Mouse (Mus musculus): ENCODE results near the gene Crybb3. TPM values are rescaled to one million over a fixed set of nuclear protein-coding genes. Genes with fewer than 3 reads are reported as not detected.
"Not testable (repeated sequence)": the region's sequence is repeated elsewhere in the genome, so short reads cannot be mapped to it uniquely, and the experiment has no call there.

Gene Crybb3
- polyA plus RNA-seq, 1 experiment from 2014 or later: 1.1 TPM

- H3K27ac ChIP-seq: no peak overlapping the region
- no peak for ATAC-seq (ENCODE audit: insufficient read depth, low FRiP score, low read depth)
Measured at GRCm38 (mm10) chr5:113115896-113116295, 34.5 kb upstream of the Crybb3 start.

GRCm38 (mm10) chr5:113114264-113115225 lies 33.2 kb upstream of the Crybb3 start:
- H3K36me3 ChIP-seq: no peaks in the 10 kb centered on the region
- ATAC-seq (ENCODE audit: insufficient read depth, low FRiP score, low read depth): no peak
- peak overlapping the region; percentile 75 for H3K27ac ChIP-seq
- H3K27me3 ChIP-seq (replicated peaks): no peaks in the 10 kb centered on the region
- no peak overlapping the region for H3K9ac ChIP-seq
- WGBS: 34% methylated on average over 20 of the region's 20 CpGs
- H3K4me2 ChIP-seq: no peak overlapping the region
- H3K4me3 ChIP-seq (replicated peaks): no peak overlapping the region
- H3K4me1 ChIP-seq: peaks cover 41% of the 10 kb centered on the region
- H3K9me3 ChIP-seq: no peaks in the 10 kb centered on the region

More at GRCm38 (mm10) chr5:113115896-113116295, 34.5 kb upstream of the Crybb3 start:
- Histone ChIP-seq H3K4me2 (no peak overlapping the region), H3K4me3 (replicated peaks) (no peak overlapping the region), H3K36me3 (no peaks in the 10 kb centered on the region), H3K4me1 (peaks cover 47% of the 10 kb centered on the region), H3K9ac (no peak overlapping the region), H3K27me3 (replicated peaks) (no peaks in the 10 kb centered on the region), H3K9me3 (no peaks in the 10 kb centered on the region)
- 66% methylated on average over 10 of the region's 10 CpGs for WGBS

- peak; percentile 68; the same call in 1 of the 2 replicates for ATAC-seq (ENCODE audit: insufficient read depth, low FRiP score, low read depth)
- H3K27me3 ChIP-seq (replicated peaks): no peaks in the 10 kb centered on the region
- H3K9me3 ChIP-seq: no peaks in the 10 kb centered on the region
- H3K27ac ChIP-seq: peak overlapping the region; percentile 77
- H3K4me3 ChIP-seq (replicated peaks): no peak overlapping the region
- WGBS: 28% methylated on average over 5 of the region's 5 CpGs
- no peak overlapping the region for H3K9ac ChIP-seq
- H3K36me3 ChIP-seq: no peaks in the 10 kb centered on the region
- no peak overlapping the region; the same call in 1 of the 2 replicates for H3K4me2 ChIP-seq
- peaks cover 39% of the 10 kb centered on the region for H3K4me1 ChIP-seq
Measured at GRCm38 (mm10) chr5:113113120-113113519, 31.7 kb upstream of the Crybb3 start.

- H3K9ac ChIP-seq: no peak overlapping the region
- no peaks in the 10 kb centered on the region for H3K27me3 ChIP-seq (replicated peaks)
- no peaks in the 10 kb centered on the region for H3K36me3 ChIP-seq
- 21% methylated on average over 4 of the region's 4 CpGs for WGBS
- H3K4me3 ChIP-seq (replicated peaks): no peak overlapping the region
- no peak overlapping the region for H3K27ac ChIP-seq
- H3K4me2 ChIP-seq: no peak overlapping the region
- no peak for ATAC-seq (ENCODE audit: insufficient read depth, low FRiP score, low read depth)
- H3K4me1 ChIP-seq: peaks cover 49% of the 10 kb centered on the region
- H3K9me3 ChIP-seq: no peaks in the 10 kb centered on the region
Measured at GRCm38 (mm10) chr5:113111336-113111735, 30.0 kb upstream of the Crybb3 start.

DNA sequence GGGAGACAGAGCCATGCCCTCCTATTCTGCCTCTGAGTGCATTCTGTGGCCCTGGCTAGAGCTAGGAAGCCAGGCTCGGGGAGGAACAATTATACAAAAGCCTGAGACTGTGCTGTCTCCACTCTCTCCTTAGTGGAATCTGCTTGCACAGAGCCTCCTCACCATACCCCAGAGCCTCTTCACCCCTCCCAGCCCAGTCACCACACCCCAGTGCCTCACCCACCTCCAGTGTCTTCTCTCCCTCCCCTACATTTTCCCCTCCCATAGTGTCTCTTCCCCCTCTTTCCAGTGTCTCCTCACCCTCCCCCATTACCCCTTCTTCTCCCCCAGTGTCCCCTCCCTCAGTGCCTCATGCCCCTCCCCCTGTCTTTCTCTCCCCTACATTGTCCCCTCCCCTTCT lies 29.5 kb upstream of the Crybb3 start:
- Histone ChIP-seq H3K36me3 (no peaks in the 10 kb centered on the region), H3K4me2 (no peak overlapping the region), H3K9ac (no peak overlapping the region), H3K27ac (peak overlapping the region; percentile 51), H3K4me3 (replicated peaks) (no peak overlapping the region), H3K9me3 (no peaks in the 10 kb centered on the region), H3K4me1 (peaks cover 49% of the 10 kb centered on the region), H3K27me3 (replicated peaks) (no peaks in the 10 kb centered on the region)
- WGBS: 0% methylated on average over 1 of the region's 1 CpGs
- no peak for ATAC-seq (ENCODE audit: insufficient read depth, low FRiP score, low read depth)

GRCm38 (mm10) chr5:113109651-113110050 lies 28.3 kb upstream of the Crybb3 start:
- H3K27ac ChIP-seq; H3K4me3 ChIP-seq (replicated peaks); H3K27me3 ChIP-seq (replicated peaks); ATAC-seq (ENCODE audit: insufficient read depth, low FRiP score, low read depth); H3K4me2 ChIP-seq; H3K9ac ChIP-seq; H3K9me3 ChIP-seq; H3K36me3 ChIP-seq: not testable (repeated sequence)
- 79% methylated on average over 2 of the region's 2 CpGs for WGBS
- H3K4me1 ChIP-seq: peaks cover 39% of the 10 kb centered on the region

GRCm38 (mm10) chr5:113108165-113108764 lies 26.9 kb upstream of the Crybb3 start:
- Histone ChIP-seq H3K9ac (no peak overlapping the region), H3K27me3 (replicated peaks) (no peaks in the 10 kb centered on the region), H3K4me2 (no peak overlapping the region), H3K9me3 (no peaks in the 10 kb centered on the region), H3K4me3 (replicated peaks) (no peak overlapping the region), H3K27ac (peak overlapping the region; percentile 44; the same call in 1 of the 2 replicates), H3K36me3 (no peaks in the 10 kb centered on the region), H3K4me1 (peaks cover 28% of the 10 kb centered on the region)
- WGBS: 66% methylated on average over 11 of the region's 11 CpGs
- no peak for ATAC-seq (ENCODE audit: insufficient read depth, low FRiP score, low read depth)

- no peak overlapping the region for H3K9ac ChIP-seq
- no peak for ATAC-seq (ENCODE audit: insufficient read depth, low FRiP score, low read depth)
- H3K4me2 ChIP-seq: no peak overlapping the region
- no peaks in the 10 kb centered on the region for H3K27me3 ChIP-seq (replicated peaks)
- H3K4me3 ChIP-seq (replicated peaks): no peak overlapping the region
- H3K9me3 ChIP-seq: no peaks in the 10 kb centered on the region
- H3K4me1 ChIP-seq: peaks cover 27% of the 10 kb centered on the region
- H3K27ac ChIP-seq: peak overlapping the region; percentile 44; the same call in 1 of the 2 replicates
- WGBS: 71% methylated on average over 3 of the region's 3 CpGs
- H3K36me3 ChIP-seq: no peaks in the 10 kb centered on the region
Measured at GRCm38 (mm10) chr5:113107709-113108108, 26.3 kb upstream of the Crybb3 start.

DNA sequence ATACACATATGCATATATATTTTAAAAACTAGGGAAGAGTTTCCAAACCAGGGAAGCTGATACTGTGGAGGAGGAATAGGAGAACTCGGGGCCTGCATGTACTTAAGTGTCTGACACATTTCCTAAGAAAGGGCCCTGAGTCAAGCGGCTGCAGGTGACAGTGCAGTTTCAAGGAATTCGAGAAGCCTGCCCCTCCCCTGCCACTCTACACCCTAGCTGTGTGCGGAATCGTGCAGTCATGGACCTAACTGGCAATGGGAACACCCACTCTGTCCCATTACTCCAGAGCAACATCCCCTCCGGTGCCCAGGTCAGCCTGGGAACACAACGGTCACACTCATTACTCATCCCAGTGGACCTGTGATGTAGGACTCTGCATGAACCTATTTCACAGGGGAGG lies 25.2 kb upstream of the Crybb3 start:
- H3K4me1 ChIP-seq: peaks cover 23% of the 10 kb centered on the region
- WGBS: 64% methylated on average over 7 of the region's 7 CpGs
- H3K9ac ChIP-seq: no peak overlapping the region
- no peak overlapping the region for H3K4me3 ChIP-seq (replicated peaks)
- ATAC-seq (ENCODE audit: insufficient read depth, low FRiP score, low read depth): no peak
- no peak overlapping the region for H3K4me2 ChIP-seq
- H3K27me3 ChIP-seq (replicated peaks): no peaks in the 10 kb centered on the region
- no peaks in the 10 kb centered on the region for H3K36me3 ChIP-seq
- no peak overlapping the region; the same call in 1 of the 2 replicates for H3K27ac ChIP-seq
- H3K9me3 ChIP-seq: no peaks in the 10 kb centered on the region

- Histone ChIP-seq H3K4me3 (replicated peaks) (no peak overlapping the region), H3K9ac (no peak overlapping the region), H3K4me1 (peaks cover 15% of the 10 kb centered on the region), H3K27me3 (replicated peaks) (no peaks in the 10 kb centered on the region), H3K36me3 (no peaks in the 10 kb centered on the region; the same call in 1 of the 2 replicates), H3K9me3 (no peaks in the 10 kb centered on the region), H3K4me2 (no peak overlapping the region), H3K27ac (peak overlapping the region; percentile 7; the same call in 1 of the 2 replicates)
- WGBS: 83% methylated on average over 4 of the region's 4 CpGs
- ATAC-seq (ENCODE audit: insufficient read depth, low FRiP score, low read depth): no peak
Measured at GRCm38 (mm10) chr5:113105481-113105880, 24.1 kb upstream of the Crybb3 start.

DNA sequence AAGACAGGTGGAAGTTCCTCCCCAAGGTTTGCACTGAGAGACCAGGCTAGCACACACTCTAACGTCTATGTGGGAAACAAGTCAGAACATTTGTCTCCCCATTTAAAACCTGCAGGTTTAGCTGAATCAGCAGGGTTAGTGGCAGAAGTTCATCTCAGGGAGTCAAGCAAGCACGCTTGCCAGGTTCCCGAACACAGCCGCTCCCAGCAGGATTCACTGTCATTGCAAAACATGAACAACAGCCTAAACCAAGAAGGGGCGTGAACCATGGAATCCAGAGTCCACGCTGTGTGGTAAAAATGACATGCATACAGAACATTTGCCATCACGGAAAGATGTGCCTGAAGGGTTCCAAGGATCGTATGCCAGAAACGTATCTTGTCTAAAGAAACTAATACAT lies 23.7 kb upstream of the Crybb3 start:
- Histone ChIP-seq H3K27ac (peak overlapping the region; percentile 7; the same call in 1 of the 2 replicates), H3K4me2 (no peak overlapping the region), H3K9ac (no peak overlapping the region), H3K4me3 (replicated peaks) (no peak overlapping the region), H3K27me3 (replicated peaks) (no peaks in the 10 kb centered on the region), H3K36me3 (no peaks in the 10 kb centered on the region; the same call in 1 of the 2 replicates), H3K4me1 (peaks cover 16% of the 10 kb centered on the region), H3K9me3 (no peaks in the 10 kb centered on the region)
- no peak for ATAC-seq (ENCODE audit: insufficient read depth, low FRiP score, low read depth)
- WGBS: 75% methylated on average over 9 of the region's 9 CpGs

- H3K9me3 ChIP-seq: no peaks in the 10 kb centered on the region
- no peak overlapping the region for H3K4me2 ChIP-seq
- ATAC-seq (ENCODE audit: insufficient read depth, low FRiP score, low read depth): no peak
- 64% methylated on average over 7 of the region's 7 CpGs for WGBS
- no peak overlapping the region for H3K27ac ChIP-seq
- no peak overlapping the region for H3K9ac ChIP-seq
- peaks cover under 1% of the 10 kb centered on the region; the same call in 1 of the 2 replicates for H3K36me3 ChIP-seq
- peaks cover 8% of the 10 kb centered on the region; the same call in 1 of the 2 replicates for H3K4me1 ChIP-seq
- no peaks in the 10 kb centered on the region for H3K27me3 ChIP-seq (replicated peaks)
- H3K4me3 ChIP-seq (replicated peaks): no peak overlapping the region
Measured at GRCm38 (mm10) chr5:113102455-113102854, 21.1 kb upstream of the Crybb3 start.
